Mouse (Mus musculus) thymus, postnatal 25 days (tissue): ENCODE data around the gene Cma2.
"Not testable (repeated sequence)": the region's sequence is repeated elsewhere in the genome, so short reads cannot be mapped to it uniquely, and the experiment has no call there.

Experiments
- DNase-seq: peaks from one replicate; pipeline ENCODE4 v3.0.0; 2022

Cma2 gene

DNA sequence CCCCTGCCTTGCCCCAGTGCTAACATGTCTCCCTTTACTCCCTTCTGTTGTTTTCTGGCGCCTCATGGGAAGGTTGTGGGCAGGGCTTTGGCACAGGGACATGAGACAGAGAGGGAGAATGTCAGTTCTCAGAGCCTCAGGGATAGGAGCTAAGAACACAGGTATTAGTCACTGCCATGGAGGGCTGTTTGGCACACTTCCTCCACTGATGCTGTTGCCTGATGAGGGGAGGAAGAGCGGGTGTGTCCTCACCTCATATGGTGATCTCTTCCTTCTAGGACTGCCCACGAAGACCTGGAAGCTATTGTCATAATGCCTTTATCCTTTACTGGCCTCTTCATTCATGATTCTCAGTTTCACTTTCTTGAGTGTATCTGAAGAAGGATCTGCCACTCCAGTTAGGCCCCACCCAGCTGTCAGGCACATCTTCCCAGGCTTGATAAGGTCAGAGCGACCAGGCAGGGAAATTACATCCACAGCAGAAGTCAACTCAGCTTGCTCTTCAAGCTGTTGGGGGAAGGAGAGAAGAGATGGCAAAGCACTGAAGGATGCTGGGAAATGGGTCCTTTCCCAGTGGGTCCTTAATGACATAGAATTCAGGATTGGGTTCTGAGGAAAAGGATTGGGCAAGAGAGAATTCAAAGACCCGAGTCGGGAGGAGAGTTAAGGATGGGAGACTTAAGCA, at the start of gene Cma2:
Cma2 (plus strand) TSS at position 635 of the 685 bp plus-strand sequence.
- DNase-seq = no peak

DNA sequence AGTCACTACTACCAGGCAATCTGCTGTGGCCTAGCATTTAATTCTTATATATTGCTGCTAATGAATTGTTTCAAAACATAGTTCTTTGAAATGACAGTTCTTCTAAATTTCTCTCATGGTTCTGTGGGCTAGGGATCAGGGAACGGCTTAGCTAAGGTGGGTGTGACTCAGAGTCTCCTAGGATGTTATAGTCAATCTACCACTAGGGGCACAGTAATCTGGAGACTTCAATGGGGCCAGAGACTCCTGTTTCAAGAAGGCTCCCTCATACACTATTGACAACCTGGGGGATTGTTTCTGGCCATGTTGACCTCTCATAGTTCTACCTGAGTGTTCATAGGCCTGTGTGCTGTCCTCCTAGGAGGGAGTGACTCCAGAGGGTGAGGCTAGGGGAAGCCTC, 45.3 kb upstream of the Cma2 start:
- DNase-seq = no peak

DNA sequence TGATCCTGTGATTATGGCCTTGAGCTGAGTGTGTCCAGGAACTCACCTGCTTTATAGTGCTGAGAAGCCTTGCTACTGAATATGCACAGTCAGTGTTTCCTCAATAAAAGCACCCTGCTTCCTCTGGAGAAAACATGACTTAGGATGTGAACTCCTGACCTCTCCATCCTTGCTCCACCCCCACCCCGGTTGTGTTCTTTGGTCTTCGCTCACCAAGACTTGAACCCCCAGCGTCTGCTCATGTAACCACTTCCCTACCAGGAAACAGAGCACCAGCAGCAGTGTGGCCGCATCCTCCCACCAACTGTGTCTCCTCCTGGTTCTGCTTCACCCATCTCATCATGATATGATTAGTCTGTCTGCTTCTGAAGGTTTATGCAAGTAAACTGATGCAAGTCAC, 37.4 kb upstream of the Cma2 start:
- peak; percentile 27 for DNase-seq

DNA sequence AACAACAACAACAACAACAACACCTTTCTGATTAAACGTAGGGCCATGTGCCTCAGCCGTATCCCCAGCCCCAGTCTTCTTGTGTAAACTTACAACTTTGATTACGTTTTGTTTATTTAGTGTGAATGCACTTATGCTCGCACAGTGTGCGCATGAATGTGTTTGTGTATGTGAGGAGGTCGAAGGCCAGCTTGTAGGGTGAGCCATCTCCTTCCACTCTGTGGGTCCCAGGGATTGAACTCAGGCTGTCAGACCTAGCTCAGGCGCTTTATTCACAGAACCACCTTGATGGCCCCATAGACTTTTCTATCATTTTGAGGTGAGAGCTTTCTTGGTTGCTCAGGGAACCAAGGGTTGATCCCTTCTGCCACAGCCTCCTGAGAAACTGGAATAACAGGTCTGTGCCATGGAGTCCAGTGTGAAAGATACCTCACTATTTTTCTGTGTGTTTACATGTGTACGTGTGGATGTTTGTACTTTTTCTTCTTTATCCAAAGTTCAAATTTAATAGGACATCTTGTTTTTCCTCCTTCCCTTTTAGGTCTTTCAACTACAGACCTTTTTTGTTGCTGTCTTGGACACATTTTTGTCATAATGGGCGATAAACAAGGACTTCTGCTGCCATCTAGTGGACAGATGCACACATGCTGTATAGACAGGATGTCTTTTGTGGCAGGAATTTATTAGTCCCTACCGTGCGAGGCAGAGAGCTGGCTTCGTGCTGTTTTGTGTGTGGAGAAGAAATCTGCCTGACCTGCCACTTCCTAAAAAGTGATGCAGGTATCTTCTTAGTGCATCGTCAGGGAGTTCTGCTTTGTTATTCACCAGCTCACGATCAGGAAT, 32.3 kb upstream of the Cma2 start:
- peak; percentile 70 for DNase-seq

DNA sequence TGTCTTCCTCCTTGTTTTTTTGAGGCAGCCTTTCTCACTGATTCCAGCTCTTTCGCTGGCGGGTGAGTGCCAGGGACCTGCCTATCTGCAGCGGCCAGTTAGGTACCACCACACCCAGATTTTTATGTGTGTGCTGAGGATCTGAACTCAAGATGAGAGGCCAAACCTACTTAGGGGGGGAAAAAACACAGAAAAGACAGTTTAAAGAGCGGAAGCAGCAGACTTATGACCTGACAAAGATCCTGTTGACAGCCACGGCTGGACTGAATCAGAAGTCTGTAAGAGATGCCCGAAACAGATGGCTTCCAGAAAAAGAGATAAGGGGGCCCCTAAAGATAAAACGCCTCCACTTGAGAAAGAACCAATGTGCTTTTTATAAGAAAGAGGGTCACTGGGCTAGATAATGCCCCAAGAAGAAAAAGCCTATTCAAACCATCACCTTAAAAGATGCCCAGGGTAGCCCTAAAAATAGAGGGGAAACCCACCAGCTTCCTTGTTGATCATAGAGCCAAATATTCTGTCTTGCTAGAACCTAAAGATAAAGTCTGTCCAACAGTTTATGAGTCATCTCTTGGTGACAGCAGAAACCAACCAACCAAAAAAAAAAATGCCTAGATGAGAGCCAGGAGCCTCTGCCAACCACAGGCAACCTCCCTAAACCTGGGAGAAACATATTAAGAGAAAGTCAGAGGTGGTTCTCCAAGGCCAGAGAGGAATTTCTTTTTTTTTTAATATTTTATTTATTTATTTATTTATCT, 28.1 kb upstream of the Cma2 start:
- no peak for DNase-seq

DNA sequence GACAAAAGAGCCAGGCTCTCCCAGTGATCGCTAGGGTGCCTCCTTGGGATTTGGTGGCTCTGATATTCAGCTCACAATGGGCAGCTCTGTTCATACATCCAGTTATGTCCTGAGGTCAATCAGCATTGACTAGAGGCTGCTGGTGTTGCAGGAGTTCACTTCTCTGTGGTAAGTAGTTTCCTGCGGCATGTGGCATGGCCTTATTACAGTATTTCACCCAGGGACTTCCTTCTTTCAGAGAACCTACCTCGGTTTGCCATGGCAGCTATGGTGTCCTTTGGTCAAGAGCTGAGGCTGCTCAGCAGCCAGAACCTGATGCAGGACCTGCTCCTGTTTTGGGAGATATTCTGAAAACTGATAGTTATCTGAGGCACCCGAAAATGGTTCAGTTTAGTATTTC, 23.9 kb upstream of the Cma2 start:
- no peak for DNase-seq

DNA sequence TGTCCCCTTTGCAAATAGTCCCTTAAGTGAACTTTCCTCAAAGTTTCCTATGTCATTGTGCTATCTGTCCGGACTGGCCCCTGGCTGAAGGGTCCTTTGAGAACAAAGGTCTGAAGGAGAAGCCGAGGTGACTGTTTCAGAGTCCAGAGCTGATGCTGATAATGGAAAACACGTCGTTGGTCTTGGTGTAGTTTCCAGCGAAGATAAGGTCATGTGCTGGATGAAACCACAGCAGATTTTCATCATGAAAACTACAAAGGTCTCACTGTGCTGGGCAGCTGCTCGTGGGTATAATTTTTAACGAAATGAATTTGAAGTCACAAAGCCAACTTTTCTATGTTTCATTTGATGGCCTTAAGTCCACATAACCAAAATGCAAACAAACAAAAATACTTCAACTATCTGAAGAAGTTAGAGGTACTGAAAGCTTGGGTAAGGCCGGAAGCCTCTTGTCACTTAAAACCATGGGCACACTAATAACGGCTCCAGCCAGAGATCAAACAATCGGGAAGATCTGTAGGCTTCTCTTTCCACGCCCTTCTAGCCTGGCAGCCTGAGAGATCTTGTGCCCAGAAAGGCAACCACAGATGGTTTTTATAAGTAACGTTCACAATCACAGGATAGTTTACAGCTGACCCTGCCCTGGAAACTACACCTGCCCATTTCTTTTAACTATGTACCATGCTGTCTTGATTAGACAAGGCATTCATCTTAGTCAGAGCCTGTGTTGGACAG, 21.4 kb upstream of the Cma2 start:
- no peak for DNase-seq

DNA sequence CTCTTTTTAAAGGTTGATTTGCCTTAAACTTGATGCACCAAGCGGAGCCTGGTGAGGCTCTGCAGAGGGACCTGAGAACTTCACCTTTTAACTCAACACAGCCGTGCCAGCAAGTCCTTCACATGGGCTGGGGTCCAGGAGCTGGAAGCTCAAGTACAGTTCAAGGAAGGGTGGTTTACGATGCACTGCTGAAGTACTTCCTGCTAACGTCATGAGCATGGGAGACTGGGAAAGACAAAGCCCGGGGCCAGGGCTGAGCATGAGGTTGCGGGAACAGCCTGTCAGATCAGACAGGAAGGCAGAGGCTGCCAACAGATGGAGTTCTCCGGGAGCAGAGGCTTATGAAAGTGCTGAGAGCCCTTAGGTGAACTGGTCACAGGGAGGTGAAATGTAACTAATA, 17.2 kb upstream of the Cma2 start:
- DNase-seq = no peak

DNA sequence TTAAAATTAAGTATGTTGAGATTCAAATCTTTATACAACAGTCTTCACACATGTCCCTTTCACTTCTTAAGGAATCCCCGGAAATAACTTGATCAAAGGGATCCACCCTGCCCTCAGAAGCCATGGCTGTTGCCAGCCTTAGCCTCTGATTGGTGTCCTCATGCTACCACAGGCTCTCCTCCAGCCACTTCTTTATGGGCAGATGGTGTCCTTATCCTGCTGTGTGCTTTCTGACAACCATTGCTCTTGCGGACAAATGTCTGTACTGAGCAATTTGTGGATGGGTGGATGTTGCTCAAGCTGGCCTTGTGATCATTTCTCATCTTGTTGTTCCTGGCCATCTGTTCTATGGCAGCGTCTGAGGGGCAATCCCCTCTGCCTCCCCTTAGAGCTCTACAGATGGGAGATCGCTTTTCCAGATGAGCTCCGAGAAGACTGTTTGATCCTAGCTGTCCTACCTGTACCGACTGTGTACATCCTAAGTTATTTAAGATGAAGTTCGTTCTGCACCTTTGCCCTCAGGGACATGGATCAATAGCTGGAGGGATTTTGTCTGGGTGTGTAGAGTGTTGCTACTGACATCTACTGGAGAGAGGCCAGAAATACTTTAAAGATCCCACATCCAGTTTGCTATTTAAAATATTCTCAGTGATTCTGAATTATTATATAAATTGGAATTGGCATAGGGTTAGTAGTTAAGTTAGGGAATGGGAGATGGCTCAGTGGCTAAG, 10.5 kb upstream of the Cma2 start:
- no peak for DNase-seq

DNA sequence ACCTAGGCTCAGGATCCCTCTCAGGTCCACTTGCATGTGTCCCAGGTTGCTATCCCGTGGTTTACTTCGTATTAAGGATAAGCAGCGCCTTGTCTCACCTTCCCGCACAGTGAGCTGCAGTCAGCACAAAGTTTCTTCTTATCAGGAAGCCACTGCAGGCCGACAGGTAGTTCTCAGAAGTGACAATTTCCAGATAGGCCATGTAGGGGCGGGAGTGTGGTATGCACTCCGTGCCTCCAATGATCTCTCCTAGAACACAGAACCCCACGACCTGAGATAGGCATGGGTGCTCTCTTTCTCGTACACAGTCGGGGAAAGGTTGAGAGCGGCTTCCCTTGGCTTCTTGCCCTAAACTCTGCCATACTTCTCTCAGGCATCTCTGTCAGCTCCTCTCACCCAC, 7.2 kb upstream of the Cma2 start:
- DNase-seq = no peak

DNA sequence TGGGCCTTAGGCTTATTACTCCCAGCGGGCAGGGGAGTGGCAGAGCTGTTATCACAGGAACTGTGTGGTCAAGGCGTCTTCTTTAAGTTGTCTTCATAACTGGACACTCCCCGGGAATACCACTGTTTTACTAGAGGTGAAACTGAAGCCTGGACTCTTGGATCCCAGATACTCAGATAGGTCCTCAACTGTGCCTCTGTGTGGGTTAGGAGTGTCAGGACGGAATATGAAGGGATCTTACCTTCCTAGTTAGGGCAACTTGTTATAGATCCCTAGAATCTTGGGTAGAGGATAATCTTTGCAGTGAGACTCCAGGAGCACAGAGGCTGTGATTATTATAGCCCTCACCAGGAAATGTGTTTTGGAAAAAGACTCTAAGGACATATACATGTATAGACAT, 6.2 kb upstream of the Cma2 start, which contains the start of gene Cma1:
Cma1 (minus strand) TSS at position 101 of the 400 bp plus-strand sequence.
- DNase-seq = no peak

DNA sequence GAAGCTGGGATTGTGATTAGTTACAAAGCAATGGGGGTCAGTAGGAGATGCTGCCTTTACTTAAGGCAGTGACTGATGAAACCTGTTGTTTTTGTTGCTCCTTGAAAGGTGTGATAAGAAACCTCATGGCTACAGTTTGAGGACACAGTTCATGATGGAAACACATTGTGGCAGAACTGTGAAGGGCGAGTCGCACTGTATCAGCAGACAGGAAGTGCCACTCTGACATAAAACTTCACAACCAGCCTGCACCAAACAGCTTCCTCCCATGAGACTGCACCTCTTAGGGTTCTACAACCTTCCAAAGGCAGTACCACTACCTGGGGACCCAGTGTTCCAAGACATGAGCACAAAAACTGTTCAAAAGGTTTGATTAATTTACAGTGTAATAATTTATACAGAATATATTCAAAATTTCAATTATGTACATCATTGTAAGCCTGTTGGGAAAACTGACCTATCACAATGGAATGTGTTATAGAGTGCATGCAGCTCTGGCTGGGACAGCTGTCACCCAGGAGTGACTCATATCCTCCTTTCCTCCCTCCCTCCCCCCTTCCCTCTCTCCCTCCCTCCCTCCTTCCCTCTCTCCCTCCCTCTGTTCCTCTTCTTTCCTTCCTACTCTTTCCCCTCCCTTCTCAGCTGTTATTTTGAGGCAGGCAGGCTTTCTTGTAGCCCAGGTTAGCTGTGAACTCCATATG, 4.4 kb upstream of the Cma2 start:
- no peak for DNase-seq

DNA sequence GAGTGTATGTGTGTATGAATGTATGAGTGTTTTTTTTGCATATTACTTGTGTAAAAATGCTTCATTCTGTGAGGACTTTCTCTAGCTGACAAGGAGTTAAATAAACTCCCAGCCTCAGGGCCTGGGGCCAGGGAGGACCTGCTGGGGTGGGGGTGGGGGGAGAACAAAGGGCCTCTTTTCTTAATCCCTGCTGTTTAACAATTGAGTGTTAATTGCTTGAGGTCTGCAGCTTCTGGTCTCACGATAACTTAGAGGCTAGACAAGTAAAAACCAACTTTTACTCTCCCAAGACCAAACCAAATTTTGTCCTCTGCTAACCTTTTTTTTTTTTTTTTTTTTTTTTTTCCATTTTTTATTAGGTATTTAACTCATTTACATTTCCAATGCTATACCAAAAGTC, 12.5 kb downstream of the Cma2 start:
- DNase-seq = no peak

DNA sequence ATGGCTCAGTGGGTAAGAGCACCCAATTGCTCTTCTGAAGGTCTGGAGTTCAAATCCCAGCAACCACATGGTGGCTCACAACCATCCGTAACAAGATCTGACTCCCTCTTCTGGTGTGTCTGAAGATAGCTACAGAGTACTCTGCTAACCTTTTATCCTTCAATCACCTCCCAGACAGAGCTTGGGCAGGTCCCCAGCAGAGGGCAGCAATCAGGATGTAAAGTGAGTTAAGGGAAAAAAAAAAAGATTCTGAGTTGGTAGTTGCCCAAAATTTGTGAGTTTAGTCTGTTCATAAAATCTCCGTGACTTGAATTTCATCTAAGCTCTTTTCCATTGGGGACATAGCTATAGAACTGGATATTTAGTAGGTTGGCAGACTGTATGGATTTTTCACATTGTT, 13.1 kb downstream of the Cma2 start:
- DNase-seq = not testable (repeated sequence)

DNA sequence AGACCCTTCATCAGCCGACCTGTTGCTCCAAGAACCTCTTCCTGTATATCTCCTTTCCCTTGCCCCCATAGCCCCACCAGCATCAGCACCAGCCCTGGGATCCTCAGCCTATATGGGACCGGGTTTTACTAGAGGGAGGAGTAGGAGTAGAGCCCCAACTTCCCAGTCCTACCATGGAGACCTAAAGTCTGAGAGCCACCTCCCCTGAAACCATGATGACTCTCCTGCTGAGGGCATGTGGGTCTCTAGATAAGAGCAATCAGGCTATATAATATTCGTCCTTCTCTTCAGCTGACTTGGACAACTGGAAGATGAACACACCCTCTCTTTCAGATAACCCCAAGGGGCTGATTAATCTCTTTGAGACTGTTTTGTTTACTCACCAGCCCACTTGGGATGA, 36.7 kb downstream of the Cma2 start:
- DNase-seq = not testable (repeated sequence)

DNA sequence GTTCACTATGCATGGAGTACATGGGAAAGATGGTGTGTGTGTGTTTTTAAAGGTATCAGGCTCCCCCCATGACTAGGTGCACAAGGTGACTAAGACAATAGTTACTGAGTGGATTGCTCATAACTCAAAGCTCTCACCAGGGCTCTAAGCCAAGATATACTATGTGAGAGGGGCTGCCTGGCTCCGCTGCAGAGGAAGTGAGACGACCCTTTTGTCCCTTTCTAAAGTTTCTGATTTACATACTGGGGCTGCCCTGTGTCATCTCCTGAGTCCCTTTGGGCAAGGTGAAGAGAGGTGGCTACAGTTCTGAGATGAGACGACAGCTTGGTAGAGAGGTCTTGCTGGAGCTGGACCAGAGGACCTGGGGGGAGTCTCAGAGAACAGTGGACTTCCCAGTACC, 62.4 kb downstream of the Cma2 start:
- no peak for DNase-seq

DNA sequence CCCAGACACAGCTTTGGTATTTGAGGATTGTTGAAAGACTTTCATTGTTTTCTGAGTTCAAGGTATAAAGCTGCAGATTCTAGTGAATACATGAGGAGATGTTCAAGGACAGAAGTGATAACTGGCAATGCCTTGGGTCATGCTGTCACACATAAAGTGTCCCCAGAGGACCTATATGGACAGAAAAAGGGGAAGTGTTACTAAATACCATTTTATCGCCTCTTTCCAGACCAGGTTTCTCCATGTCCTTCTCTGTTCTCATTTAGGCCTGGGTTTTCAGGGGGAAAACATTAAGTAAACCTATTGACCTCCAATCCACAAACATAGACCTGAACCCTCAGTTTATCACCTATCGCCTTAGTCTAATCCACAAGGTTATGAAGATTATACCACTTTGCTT, 63.1 kb downstream of the Cma2 start:
- DNase-seq = no peak

DNA sequence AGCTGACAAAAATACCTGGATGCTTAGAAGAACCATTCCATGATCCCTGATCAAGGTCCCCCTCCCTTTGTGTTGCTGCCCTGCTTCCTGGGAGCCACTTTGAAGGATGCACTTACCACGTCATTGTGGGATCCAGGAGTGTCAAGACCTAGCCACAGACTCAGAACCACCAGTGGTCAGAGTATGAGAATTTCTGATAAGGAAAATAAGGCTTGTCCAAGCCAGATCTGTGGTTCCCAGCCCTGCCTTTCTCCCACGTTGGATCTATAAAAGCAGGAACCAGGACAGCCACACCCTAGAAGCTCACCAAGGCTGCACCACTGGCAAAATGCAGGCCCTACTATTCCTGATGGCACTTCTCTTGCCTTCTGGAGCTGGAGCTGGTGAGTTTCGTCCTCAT, 66.9 kb downstream of the Cma2 start, which contains the start of gene Mcpt1:
Mcpt1 (plus strand) TSS at position 301 of the 400 bp plus-strand sequence.
- DNase-seq = not testable (repeated sequence)

DNA sequence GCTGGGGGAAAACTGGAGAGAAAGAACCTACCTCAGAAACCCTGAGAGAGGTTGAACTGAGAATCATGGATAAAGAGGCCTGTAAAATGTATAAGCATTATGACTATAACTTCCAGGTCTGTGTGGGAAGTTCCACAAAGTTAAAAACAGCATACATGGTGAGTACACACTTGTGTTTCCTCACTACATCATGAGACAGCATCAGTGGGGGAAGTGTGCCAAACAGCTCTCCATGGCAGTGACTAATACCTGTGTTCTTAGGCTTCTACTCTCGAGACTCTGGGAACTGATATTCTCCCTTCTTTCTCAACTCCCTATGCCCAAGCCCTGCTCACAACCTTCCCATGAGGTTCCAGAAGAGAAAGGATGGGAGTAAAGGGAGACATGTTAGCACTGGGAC, 68.7 kb downstream of the Cma2 start:
- no peak for DNase-seq

DNA sequence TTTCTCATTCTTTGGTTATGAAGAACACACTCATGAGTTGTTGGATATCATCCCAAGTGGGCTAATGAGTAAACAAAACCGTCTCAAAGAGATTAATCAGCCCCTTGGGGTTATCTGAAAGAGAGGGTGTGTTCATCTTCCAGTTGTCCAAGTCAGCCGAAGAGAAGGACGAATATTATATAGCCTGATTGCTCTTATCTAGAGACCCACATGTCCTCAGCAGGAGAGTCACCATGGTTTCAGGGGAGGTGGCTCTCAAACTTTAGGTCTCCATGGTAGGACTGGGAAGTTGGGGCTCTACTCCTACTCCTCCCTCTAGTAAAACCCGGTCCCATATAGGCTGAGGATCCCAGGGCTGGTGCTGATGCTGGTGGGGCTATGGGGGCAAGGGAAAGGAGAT, 70.5 kb downstream of the Cma2 start:
- DNase-seq = not testable (repeated sequence)
